Mouse (Mus musculus) ES-E14 (cell line): Measurements from ENCODE around the gene Snrpa.

Experiments used
- CHD2 ChIP-seq: IDR thresholded peaks from 2 replicates; pipeline ENCODE4 v1.6.1; 2014; ENCODE audit warnings: mild to moderate bottlenecking, low read depth, low read length, inconsistent platforms
- MAFK ChIP-seq: IDR thresholded peaks from 2 replicates; pipeline ENCODE4 v1.6.1; 2014; ENCODE audit warnings: mild to moderate bottlenecking, low read depth, low read length, inconsistent platforms; ENCODE audit not compliant: insufficient read depth
- ZC3H11A ChIP-seq: IDR thresholded peaks from 2 replicates; pipeline ENCODE4 v1.6.1; 2012; ENCODE audit warnings: low read depth, mild to moderate bottlenecking, inconsistent platforms, low read length, borderline replicate concordance
- ZNF384 ChIP-seq: IDR thresholded peaks from 2 replicates; pipeline ENCODE4 v1.6.1; 2012; ENCODE audit warnings: low read depth, low read length, inconsistent platforms

DNA sequence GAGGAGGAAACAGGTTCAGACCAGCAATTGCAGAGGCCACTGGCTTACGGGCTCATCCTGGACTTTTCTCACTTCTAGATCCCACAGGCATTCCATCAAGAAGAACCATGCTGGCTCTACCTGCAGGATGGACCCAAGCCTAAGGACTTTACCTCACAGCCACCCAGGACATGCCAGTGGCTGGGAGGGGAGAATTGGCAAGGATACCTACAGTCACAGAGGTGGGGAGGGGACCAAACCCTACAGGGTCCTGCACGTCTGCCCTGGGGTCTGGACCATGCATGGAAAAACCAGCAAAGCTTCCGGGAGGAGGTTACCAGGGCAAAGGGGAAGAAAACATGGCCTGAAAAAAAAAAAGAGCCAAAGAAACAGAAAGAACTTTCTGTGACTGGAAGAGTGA lies 25.1 kb downstream of the Snrpa start:
- TF ChIP-seq CHD2: no peak
- TF ChIP-seq MAFK: no peak
- no peak for TF ChIP-seq ZC3H11A
- TF ChIP-seq ZNF384: no peak
